Mouse (Mus musculus) heart, postnatal 4 days (tissue): ENCODE data around the gene Nin. TPM values are rescaled to one million over a fixed set of nuclear protein-coding genes. Genes with fewer than 3 reads are reported as not detected.
A peak's percentile ranks its signal among the peaks of the same experiment; 100 is the strongest.

Experiments used
- DNase-seq: peaks from one replicate; pipeline ENCODE4 v3.0.0; 2021
- total RNA-seq, 2 experiments: library from RNA; stranded (reverse); gene quantifications; 2 replicates each; pipeline ENCODE4 v1.2.3; 2021

The Nin gene
- total RNA-seq, 2 experiments from 2014 or later: 41.3 to 42.0 TPM

DNA sequence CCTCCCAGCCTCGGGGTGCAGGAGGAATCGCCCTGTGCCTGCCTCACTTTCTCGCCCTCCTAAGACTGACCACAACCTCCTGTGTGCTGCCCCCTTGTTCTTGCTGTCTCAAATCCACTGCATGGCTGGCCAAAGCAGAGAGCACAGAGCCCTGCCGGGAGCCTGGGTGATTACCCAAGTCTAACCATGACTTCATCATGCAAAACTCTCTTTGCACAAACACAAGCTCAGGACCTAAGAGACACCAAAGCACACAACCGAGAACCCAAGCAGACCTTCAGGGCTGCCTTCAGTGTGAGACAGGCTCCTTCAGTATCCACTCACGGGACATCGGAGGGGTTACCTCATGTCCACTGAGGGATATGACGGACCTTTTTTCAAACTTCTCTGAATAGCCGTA lies 31.0 kb downstream of the Nin start:
- DNase-seq: no peak

- no peak for DNase-seq
Measured at GRCm38 (mm10) chr12:70078471-70079025, 35.0 kb downstream of the Nin start.

DNA sequence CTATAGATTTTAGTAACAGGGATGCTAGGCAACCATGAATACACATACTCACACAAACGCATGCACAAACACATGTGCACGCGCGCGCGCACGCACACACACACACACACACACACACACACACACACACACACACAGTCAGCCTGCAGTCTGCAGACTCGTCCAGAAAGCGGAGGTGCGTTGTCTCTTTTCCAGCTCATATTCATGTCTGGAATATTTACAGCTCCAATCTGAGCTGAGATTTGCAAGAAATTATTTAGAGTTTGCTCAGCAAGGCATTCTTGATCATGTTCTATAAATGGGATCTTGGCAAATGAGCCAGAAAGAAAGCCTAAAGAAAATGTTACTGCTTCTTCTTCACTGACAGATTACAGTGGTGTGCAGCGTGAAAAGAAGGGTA lies 37.0 kb downstream of the Nin start:
- no peak for DNase-seq

DNA sequence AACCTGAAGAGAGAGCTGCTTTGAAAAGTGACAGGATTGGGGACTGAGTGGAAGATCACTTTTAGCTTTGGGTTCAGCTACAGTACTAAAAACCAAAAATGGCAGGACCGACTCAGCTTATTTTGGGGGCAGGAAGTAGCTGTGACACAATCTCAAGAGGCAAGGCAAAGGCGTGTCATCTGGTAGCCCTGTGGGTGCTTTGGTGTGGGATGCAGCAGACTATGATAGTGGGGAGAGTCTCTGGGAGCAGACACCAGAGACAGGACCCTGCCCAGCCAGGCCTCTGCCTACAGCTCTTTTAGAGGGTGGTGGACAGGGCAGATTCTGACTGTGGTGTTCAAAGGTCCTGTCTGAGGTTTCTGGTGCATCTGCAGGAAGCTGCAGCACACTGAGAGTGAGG lies 38.5 kb downstream of the Nin start:
- no peak for DNase-seq

DNA sequence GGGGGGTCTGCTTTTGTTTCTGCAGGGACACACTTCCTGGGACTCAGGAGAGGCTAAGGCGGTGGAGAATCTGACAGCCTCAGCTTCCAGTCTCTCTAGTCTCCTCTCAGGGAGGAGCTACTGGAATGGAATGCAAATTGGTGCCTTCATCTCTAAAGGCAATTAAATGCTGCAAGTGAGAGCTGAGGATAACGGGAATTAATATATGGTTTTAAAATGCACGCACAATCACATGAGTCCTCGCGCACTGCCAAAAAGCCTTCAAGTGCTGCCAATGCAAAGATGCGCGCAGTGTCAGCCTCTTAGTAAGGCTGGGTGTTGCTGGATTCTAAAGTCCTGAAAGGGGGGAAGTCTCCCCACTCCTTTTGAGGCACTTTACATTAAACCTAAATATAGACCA lies 42.6 kb downstream of the Nin start:
- no peak for DNase-seq

DNA sequence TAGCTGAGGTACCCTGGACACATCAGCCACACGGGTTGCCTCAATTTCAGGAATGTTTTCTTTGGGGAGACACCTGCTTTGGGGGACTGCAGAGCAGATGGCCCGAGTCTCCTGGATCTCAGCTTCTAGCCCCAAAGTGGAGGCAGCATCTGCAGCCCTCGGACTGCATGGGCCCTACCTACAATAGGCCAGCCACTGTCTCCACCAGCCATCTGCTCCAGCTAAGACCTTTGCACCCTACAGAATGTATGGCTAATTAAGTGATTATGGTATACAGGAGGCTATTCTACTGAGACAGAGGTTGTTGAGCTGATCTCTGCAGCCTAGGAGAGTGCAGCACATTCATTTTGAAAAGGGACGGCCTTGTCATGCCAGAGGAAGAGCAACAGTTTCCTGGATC lies 43.2 kb downstream of the Nin start:
- no peak for DNase-seq

- no peak for DNase-seq
Measured at GRCm38 (mm10) chr12:70068647-70069257, 44.8 kb downstream of the Nin start.

- DNase-seq: peak; percentile 30
Measured at GRCm38 (mm10) chr12:70067849-70068248, 45.7 kb downstream of the Nin start.

DNA sequence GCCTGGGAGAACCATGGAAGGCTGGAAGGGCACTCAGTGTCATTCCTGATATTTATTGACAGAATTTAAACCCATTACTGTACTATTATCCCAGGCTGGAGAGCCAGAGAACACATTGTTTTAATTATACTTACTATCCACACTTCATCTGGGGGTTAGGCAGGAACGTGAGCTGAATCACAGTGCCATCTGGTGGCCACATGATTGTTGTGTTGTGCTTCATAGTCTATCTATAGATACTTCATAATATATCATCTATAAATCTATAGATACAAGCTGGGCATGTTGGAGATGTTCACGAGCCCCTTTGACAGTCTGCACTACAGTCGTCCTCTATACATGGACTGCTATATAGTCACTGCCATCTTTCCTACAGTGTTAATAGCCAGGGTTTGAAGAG lies 51.4 kb downstream of the Nin start:
- DNase-seq: peak; percentile 64

DNA sequence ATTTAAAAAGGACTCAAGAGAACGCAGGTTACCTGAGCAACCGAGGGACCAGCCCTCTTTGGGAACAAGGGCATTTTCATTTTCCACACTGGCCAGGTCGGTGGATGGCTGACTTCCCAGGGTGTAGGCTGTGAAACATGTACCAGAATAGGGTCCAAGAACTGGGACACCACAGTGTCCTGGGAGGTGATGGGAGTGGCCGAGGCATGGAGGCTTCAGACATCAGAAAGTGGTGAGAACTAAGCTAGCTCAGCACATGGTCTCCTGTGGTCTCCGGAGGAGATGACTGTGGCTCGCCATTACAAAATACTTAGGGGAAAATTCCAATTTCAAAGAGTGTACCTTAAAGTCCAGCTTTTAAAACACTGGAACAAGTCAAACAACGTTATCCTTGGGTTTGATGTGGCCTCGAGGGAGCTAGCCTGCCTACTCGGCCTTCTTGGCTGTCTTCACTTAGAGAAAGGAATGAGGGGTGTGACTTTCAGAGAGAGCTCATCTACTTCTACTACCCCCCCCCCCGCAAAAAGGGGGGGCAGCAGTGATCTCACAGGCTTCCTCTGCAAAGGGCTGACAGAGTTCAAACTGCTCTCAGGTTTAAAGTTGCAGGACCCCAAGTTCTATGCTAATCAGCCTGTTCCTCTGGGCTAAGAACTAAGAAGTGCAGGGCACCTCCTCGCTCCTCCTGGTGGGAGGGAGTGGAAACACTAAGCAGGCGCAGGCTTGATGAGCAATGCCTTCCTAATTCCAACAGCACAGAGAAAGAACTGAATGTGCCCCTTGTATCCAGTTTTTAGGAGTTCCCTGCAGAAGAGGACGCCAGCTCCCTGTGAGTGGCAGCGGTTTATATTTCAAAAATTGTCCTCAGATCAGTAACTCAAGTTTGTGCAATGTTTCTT lies 54.3 kb downstream of the Nin start:
- peak; percentile 17 for DNase-seq

DNA sequence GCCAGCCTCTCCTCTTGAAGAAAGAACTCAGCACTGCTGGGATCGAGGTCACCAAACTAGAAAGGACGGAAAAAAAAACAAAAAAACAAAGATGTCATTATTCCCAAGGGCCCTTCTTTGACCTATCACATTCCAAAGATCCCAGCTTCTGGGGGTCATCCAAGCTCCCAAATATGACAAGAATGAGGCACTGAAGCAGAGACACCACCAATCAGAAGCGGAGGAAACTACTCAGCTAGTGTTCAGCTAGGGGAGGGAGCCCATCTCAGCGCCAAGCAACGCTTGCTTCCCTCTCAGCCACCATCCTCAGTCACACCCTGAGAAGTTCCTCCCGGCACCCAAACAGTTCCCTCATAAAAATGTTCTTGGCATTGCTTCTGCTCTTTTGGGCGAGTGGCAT lies 62.8 kb downstream of the Nin start:
- peak; percentile 38 for DNase-seq

DNA sequence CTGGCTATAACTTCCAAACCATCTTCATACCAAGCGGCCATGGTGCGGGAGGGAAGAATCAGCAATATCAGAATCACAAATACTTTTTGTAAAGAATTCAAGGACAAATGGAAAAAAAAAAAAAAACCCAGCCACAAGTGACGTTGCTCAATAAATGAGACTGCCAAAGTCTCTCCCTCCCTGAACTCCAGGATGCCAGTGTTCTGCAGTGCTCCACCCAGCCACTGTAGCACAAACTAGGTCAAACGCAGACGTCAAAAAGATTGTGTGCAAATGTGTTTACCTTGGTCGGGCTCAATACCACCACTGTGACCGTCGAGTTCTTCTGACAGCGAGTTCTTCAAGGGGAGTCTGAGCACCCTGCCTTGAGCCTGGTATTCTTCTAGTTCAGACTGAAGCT lies 64.8 kb downstream of the Nin start:
- DNase-seq: no peak

- DNase-seq: no peak
Measured at GRCm38 (mm10) chr12:70047281-70047680, 66.2 kb downstream of the Nin start.

GRCm38 (mm10) chr12:70044353-70044752 lies 69.2 kb downstream of the Nin start:
- no peak for DNase-seq

GRCm38 (mm10) chr12:70043421-70043820 lies 70.1 kb downstream of the Nin start:
- no peak for DNase-seq

DNA sequence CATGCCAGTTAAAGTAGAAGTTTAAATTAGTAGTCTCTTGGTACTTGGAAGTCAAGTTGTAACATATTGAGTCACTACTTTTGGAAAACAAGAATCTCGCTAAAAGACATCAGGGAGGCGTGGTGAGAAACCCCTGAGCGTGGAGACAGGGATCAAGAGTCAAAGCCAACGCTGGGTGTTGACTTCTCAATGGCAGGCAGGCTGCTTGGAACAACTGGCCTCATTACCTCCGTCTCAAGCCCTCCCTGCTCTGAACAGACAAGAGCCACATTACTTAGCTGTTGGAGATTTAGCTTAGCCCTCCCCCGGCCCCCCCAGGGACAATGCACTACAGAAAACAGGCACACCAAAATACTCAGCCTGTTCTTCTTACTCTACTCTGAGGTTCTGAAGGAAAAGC lies 72.5 kb downstream of the Nin start:
- DNase-seq: no peak

GRCm38 (mm10) chr12:70036722-70037305 lies 76.7 kb downstream of the Nin start:
- DNase-seq: no peak

DNA sequence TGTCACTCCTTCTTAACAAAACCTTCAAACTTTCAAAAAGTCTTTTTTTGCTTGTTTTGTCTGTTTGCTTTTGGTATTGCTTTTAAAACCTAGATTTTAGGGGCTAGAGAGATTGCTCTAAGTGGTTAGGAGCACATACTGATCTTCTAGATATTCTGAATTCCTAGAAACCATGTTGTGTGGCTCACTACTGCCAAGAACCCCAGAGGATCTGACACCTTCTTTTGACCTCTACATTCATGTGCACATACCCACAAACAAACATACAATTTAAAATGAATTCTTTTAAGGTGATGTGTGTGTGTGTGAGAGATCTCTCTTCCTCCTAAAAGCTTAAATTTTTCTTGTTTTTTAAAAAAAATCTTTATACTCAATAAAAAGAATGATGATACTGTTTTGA lies 87.3 kb downstream of the Nin start:
- no peak for DNase-seq

DNA sequence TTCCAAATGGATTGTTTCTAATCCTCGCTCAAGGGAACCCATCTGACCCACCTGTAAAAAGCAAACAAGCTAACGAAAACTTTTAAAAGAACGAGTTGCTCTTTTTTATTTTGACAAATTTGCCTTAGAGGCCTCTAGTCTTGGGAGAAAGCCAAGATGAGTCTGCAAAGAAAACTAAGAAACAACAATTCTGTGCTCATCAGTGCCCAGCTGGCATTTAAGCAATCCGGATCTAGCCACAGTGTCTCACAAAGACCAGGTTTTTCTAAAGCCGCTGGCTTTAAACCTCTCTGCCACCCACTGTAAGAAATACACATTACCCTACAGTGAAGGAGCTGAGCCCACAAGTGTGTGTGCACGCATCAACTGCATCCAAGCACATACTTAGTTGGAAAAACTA lies 88.1 kb downstream of the Nin start:
- DNase-seq: no peak

DNA sequence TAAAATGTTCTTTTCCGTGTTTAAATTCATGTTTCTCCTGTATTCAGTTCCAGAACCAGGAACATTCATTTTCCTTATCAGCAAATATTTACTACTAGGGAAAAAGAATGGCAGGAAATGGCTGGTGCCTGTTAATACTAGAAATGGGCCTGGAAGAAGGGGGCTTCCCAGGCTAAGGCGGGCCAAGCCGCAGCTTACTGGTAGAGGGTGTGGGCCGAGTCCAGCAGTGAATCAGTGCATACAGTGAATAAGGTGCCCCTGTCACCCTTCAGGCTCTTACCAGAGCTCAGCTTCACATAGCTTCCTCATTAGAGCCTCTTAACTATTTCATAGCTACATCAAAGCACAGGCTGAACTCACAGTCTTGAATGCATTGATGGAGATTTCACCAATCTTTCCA lies 89.9 kb downstream of the Nin start:
- DNase-seq: no peak

GRCm38 (mm10) chr12:70018153-70018552 lies 95.4 kb downstream of the Nin start:
- no peak for DNase-seq

DNA sequence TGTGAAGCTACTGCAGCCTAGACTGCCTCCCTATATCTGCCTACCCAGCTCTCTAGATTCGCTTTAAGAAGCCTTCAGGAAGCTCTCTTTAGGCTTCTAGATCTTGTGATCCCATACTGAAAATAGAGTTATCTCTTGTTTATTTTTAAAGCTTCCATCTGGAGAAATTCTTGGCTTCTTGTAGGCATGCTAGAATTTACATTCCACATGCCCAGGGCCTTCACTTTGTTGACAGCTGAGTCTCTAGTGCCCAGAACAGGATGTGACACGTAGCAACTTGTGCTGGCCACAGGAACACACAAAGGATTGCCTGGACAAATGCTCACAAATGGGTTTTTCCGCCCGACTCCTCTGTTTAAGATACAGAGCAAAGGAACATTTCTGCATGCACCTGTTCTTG lies 97.6 kb downstream of the Nin start:
- no peak for DNase-seq

GRCm38 (mm10) chr12:70011681-70012080 lies 101.8 kb downstream of the Nin start:
- no peak for DNase-seq

- no peak for DNase-seq
Measured at GRCm38 (mm10) chr12:70010356-70010755, 103.2 kb downstream of the Nin start.
